ENCODE assay signal across 18 mouse cellular contexts in genomic region chr19:21663756-21664456, GRCm38 (mm10). TPM values are rescaled to one million over a fixed set of nuclear protein-coding genes. Genes with fewer than 3 reads are reported as not detected.
DNase-seq lines count a peak whose midpoint lies in the region; ATAC-seq and TF ChIP-seq lines count a peak whose summit lies in the region.
"Had no signal": no experiment of that assay in that cellular context is flagged by ENCODE, and none has a peak within 500 bp of the region (broad histone marks: within the 10 kb centered on the region; RNA-seq: fewer than 3 reads in every experiment).

No protein-coding gene starts in this region.

- 47% methylated on average over 4 of the region's 4 CpGs for WGBS in lung, adult 2 months

- no peak for TF ChIP-seq CTCF in lung, adult 2 months (IDR thresholded peaks at IDR 0.05; ENCODE audit: insufficient read depth, low read length)

- peaks cover 17% of the 10 kb centered on the region for H3K4me1 ChIP-seq in lung, adult 2 months (ENCODE audit: control insufficient read depth, insufficient read depth, low read length)
- H3K4me1 ChIP-seq: heart, embryonic 10.5 days had no signal

- DNase-seq in lung, adult 18-20 months: peak; percentile 53 to 70
- no peak for DNase-seq in lung, adult 2 months
- peak; percentile 52 for DNase-seq in lung, postnatal 10 days
- DNase-seq in cerebellum, adult 8-10 months: no peak
- no peak for DNase-seq in thymus, postnatal 36 days
- DNase-seq: adrenal gland, postnatal 14 days; cerebellum, adult 9-11 months; forebrain, postnatal 0 days; gastrocnemius, postnatal 10 days; heart, postnatal 36 days; thymus, adult 2 months had no signal

- TF ChIP-seq POLR2A in lung, adult 2 months (IDR thresholded peaks at IDR 0.05; ENCODE audit: borderline replicate concordance, extremely low read depth, low read depth, low read length): no peak

- peak; percentile 67 for ATAC-seq in common myeloid progenitor, adult 5-6 weeks (replicated peaks; ENCODE audit: low read depth, poor library complexity, severe bottlenecking)
- no peak for ATAC-seq in erythroid progenitor cell, adult 5-6 weeks (replicated peaks; ENCODE audit: low FRiP score, poor library complexity, severe bottlenecking)
- ATAC-seq: forebrain, postnatal 0 days; midbrain, embryonic 16.5 days had no signal

- H3K4me3 ChIP-seq in lung, adult 2 months (replicated peaks; ENCODE audit: extremely low read depth, low read depth, low read length): no peak overlapping the region
- H3K4me3 ChIP-seq: erythroblast, embryonic 14.5 days; heart, embryonic 10.5 days; limb, embryonic 13.5 days; megakaryocyte, embryonic 14.5 days had no signal

RNA-seq across cellular contexts. Expression of gene Abhd17b, which starts 10.9 kb away (rescaled TPM):
- 11.9 and 12.6 TPM in 2 replicates for polyA plus RNA-seq in lung, adult 2 months (2012; rRNA removed)
- 47.5 and 60.2 TPM in 2 replicates for total RNA-seq in common myeloid progenitor, adult 5-6 weeks (2017)
- 14.8 and 28.9 TPM in 2 replicates for total RNA-seq in erythroid progenitor cell, adult 5-6 weeks (2015; ENCODE audit: low replicate concordance)
- total RNA-seq in erythroid progenitor cell, adult 5-6 weeks (2017; ENCODE audit: low replicate concordance): 7.2 and 10.0 TPM in 2 replicates

RNA-seq across cellular contexts. Expression of gene 1110059E24Rik, which starts 11.1 kb away (rescaled TPM):
- 3.5 and 6.1 TPM in 2 replicates for polyA plus RNA-seq in lung, adult 2 months (2012; rRNA removed)
- total RNA-seq in common myeloid progenitor, adult 5-6 weeks (2017): 64.8 and 66.7 TPM in 2 replicates
- total RNA-seq in erythroid progenitor cell, adult 5-6 weeks (2015; ENCODE audit: low replicate concordance): 10.5 and 10.9 TPM in 2 replicates
- 4.7 and 5.4 TPM in 2 replicates for total RNA-seq in erythroid progenitor cell, adult 5-6 weeks (2017; ENCODE audit: low replicate concordance)

Comparison
In these comparisons a context has a peak if more than half of its experiments do, and no peak if none do; other contexts are left out.
1. DNase-seq: peak in lung, adult 18-20 months (2 of 2) and lung, postnatal 10 days (single experiment); none in lung, adult 2 months (single experiment), cerebellum, adult 8-10 months (single experiment) and thymus, postnatal 36 days (0 of 2).